Mouse (Mus musculus) midbrain, postnatal 0 days (tissue): Measurements from ENCODE around the gene Pnma1. TPM values are rescaled to one million over a fixed set of nuclear protein-coding genes. Genes with fewer than 3 reads are reported as not detected.

Experiments used
- ATAC-seq: fragments of 200-750 bp; cut with Nextera tagmentation; 2 replicates; pipeline ENCODE4 v1.8.0; 2017; ENCODE audit warnings: moderate number of reproducible peaks, mild to moderate bottlenecking, moderate TSS enrichment, moderate library complexity; ENCODE audit not compliant: low FRiP score
- DNase-seq: peaks from one replicate; pipeline ENCODE4 v3.0.0-alpha.2; 2015; ENCODE audit warnings: low spot score
- H3K27ac ChIP-seq: fragments of 300-500 bp; sonication (generic); 2 replicates; pipeline ENCODE4 v1.5.1; 2014; ENCODE audit warnings: low read depth, mild to moderate bottlenecking, low read length, mixed read lengths
- H3K27me3 ChIP-seq: fragments of 300-500 bp; sonication (generic); 2 replicates; pipeline ENCODE4 v1.6.1; 2014; ENCODE audit warnings: low read length, control low read depth, mixed read lengths; ENCODE audit not compliant: insufficient read depth
- H3K36me3 ChIP-seq: fragments of 300-500 bp; sonication (generic); 2 replicates; pipeline ENCODE4 v1.6.1; 2014; ENCODE audit warnings: low read length, control low read depth, mixed read lengths; ENCODE audit not compliant: insufficient read depth
- H3K4me1 ChIP-seq: fragments of 300-500 bp; sonication (generic); 2 replicates; pipeline ENCODE4 v1.6.1; 2014; ENCODE audit warnings: mild to moderate bottlenecking, control low read depth, antibody characterized with exemption, low read length, mixed read lengths; ENCODE audit not compliant: insufficient read depth
- H3K4me2 ChIP-seq: fragments of 300-500 bp; sonication (generic); 2 replicates; pipeline ENCODE4 v1.6.1; 2014; ENCODE audit warnings: low read depth, mild to moderate bottlenecking, low read length, mixed read lengths; ENCODE audit not compliant: poor library complexity, severe bottlenecking
- H3K4me3 ChIP-seq: fragments of 300-500 bp; sonication (generic); 2 replicates; pipeline ENCODE4 v1.5.1; 2014; ENCODE audit warnings: low read depth, mild to moderate bottlenecking, low read length, moderate library complexity
- H3K9ac ChIP-seq: fragments of 300-500 bp; sonication (generic); replicated peaks from 2 replicates; pipeline ENCODE4 v1.6.1; 2014; ENCODE audit warnings: mild to moderate bottlenecking, low read length, moderate library complexity, mixed read lengths; ENCODE audit not compliant: poor library complexity, severe bottlenecking
- H3K9me3 ChIP-seq: fragments of 300-500 bp; sonication (generic); 2 replicates; pipeline ENCODE4 v1.6.1; 2016; ENCODE audit warnings: low read length, control low read depth
- CTCF ChIP-seq: IDR thresholded peaks from 2 replicates; pipeline ENCODE4 v1.5.1; 2016; ENCODE audit warnings: antibody characterized with exemption, mild to moderate bottlenecking
- WGBS: fragments of 180-500 bp; shearing (Covaris S2); extraction: QIAGEN DNeasy Blood & Tissue Kit; methylation state at CpG from one replicate; pipeline ENCODE4 v1.1.7; 2014; 5-methylcytosine and 5-hydroxymethylcytosine counted together
- polyA plus RNA-seq: library from polyadenylated mRNA; unstranded; fragments of >200 nt; fragmentation: Nextera tagmentation; extraction: Ambion mirVana; gene quantifications from 2 replicates; pipeline ENCODE4 v1.2.1, GENCODE M21; 2015
- total RNA-seq: library from RNA; depleted of rRNA; stranded (reverse); fragments of >200 nt; gene quantifications from 2 replicates; pipeline ENCODE4 v1.2.3, GENCODE M21; 2014

The Pnma1 gene
- total and polyA plus RNA-seq, 2 experiments from 2014 or later = 6.0 to 8.2 TPM

- Histone ChIP-seq H3K4me2 (no peak overlapping the region), H3K27me3 (no peaks in the 10 kb centered on the region), H3K36me3 (no peaks in the 10 kb centered on the region), H3K9ac (no peak overlapping the region), H3K4me3 (no peak overlapping the region), H3K9me3 (no peaks in the 10 kb centered on the region), H3K4me1 (peaks cover 7% of the 10 kb centered on the region; the same call in 1 of the 2 replicates), H3K27ac (no peak overlapping the region)
- WGBS = 75% methylated on average over 15 of the region's 15 CpGs
- TF ChIP-seq CTCF = no peak
- DNase-seq = peak; percentile 31
- ATAC-seq = no peak
Observed at GRCm38 (mm10) chr12:84187752-84188601, 39.7 kb upstream of the Pnma1 start.

- no peak overlapping the region for H3K4me2 ChIP-seq
- 55% methylated on average over 5 of the region's 5 CpGs for WGBS
Observed at GRCm38 (mm10) chr12:84186950-84187349, 38.7 kb upstream of the Pnma1 start.

GRCm38 (mm10) chr12:84186536-84186935, 38.2 kb upstream of the Pnma1 start:
- Histone ChIP-seq H3K4me2 (no peak overlapping the region), H3K4me1 (peaks cover 4% of the 10 kb centered on the region; the same call in 1 of the 2 replicates), H3K36me3 (no peaks in the 10 kb centered on the region), H3K4me3 (no peak overlapping the region), H3K27me3 (no peaks in the 10 kb centered on the region), H3K27ac (no peak overlapping the region), H3K9me3 (no peaks in the 10 kb centered on the region), H3K9ac (no peak overlapping the region)
- ATAC-seq = no peak
- TF ChIP-seq CTCF = no peak
- WGBS = 47% methylated on average over 3 of the region's 3 CpGs
- DNase-seq = peak; percentile 27

More at GRCm38 (mm10) chr12:84186950-84187349, 38.7 kb upstream of the Pnma1 start:
- no peaks in the 10 kb centered on the region for H3K36me3 ChIP-seq
- TF ChIP-seq CTCF = no peak
- H3K4me3 ChIP-seq = no peak overlapping the region
- no peaks in the 10 kb centered on the region for H3K27me3 ChIP-seq
- DNase-seq = peak; percentile 70
- no peak overlapping the region for H3K9ac ChIP-seq
- no peak for ATAC-seq
- H3K4me1 ChIP-seq = peaks cover 4% of the 10 kb centered on the region; the same call in 1 of the 2 replicates
- no peaks in the 10 kb centered on the region for H3K9me3 ChIP-seq
- H3K27ac ChIP-seq = no peak overlapping the region

- Histone ChIP-seq H3K4me2 (no peak overlapping the region), H3K4me3 (no peak overlapping the region), H3K9ac (no peak overlapping the region), H3K9me3 (no peaks in the 10 kb centered on the region), H3K36me3 (no peaks in the 10 kb centered on the region), H3K27me3 (no peaks in the 10 kb centered on the region), H3K4me1 (0 out of 2 replicates have a peak, but pooled peaks cover 6% of the 10 kb centered on the region), H3K27ac (no peak overlapping the region)
- no peak for TF ChIP-seq CTCF
- WGBS = 61% methylated on average over 6 of the region's 6 CpGs
- ATAC-seq (no peak), DNase-seq (no peak)
Observed at GRCm38 (mm10) chr12:84185547-84185946, 37.3 kb upstream of the Pnma1 start.

GRCm38 (mm10) chr12:84184979-84185378, 36.7 kb upstream of the Pnma1 start:
- TF ChIP-seq CTCF = no peak
- no peak overlapping the region for H3K9ac ChIP-seq
- no peaks in the 10 kb centered on the region for H3K36me3 ChIP-seq
- H3K27me3 ChIP-seq = no peaks in the 10 kb centered on the region
- WGBS = 60% methylated on average over 5 of the region's 5 CpGs
- ATAC-seq = no peak
- H3K9me3 ChIP-seq = no peaks in the 10 kb centered on the region
- no peak overlapping the region for H3K4me3 ChIP-seq
- H3K4me2 ChIP-seq = no peak overlapping the region
- H3K27ac ChIP-seq = no peak overlapping the region
- peaks cover 6% of the 10 kb centered on the region; the same call in 1 of the 2 replicates for H3K4me1 ChIP-seq
- no peak for DNase-seq

- Histone ChIP-seq H3K36me3 (no peaks in the 10 kb centered on the region), H3K9ac (no peak overlapping the region), H3K27me3 (no peaks in the 10 kb centered on the region), H3K9me3 (no peaks in the 10 kb centered on the region), H3K4me2 (no peak overlapping the region), H3K4me3 (no peak overlapping the region), H3K27ac (no peak overlapping the region), H3K4me1 (peaks cover 11% of the 10 kb centered on the region; the same call in 1 of the 2 replicates)
- DNase-seq = peak; percentile 40
- WGBS = 53% methylated on average over 6 of the region's 6 CpGs
- ATAC-seq = no peak
- TF ChIP-seq CTCF = no peak
Observed at GRCm38 (mm10) chr12:84181999-84182398, 33.7 kb upstream of the Pnma1 start.
